Mouse (Mus musculus) intestine, postnatal 0 days (tissue): Measurements from ENCODE around the gene Tnn. TPM values are rescaled to one million over a fixed set of nuclear protein-coding genes. Genes with fewer than 3 reads are reported as not detected.

Experiments used
- ATAC-seq: fragments of 200-750 bp; cut with Nextera tagmentation; 2 replicates; pipeline ENCODE4 v1.8.0; 2017; ENCODE audit warnings: mild to moderate bottlenecking, moderate TSS enrichment, moderate library complexity
- H3K27ac ChIP-seq: fragments of 300-500 bp; sonication (generic); 2 replicates; pipeline ENCODE4 v1.5.1; 2014; ENCODE audit warnings: mild to moderate bottlenecking, low read depth, low read length, moderate library complexity
- H3K27me3 ChIP-seq: fragments of 300-500 bp; sonication (generic); replicated peaks from 2 replicates; pipeline ENCODE4 v1.6.1; 2014; ENCODE audit warnings: low read length, mixed read lengths; ENCODE audit not compliant: control insufficient read depth, insufficient read depth
- H3K36me3 ChIP-seq: fragments of 300-500 bp; sonication (generic); 2 replicates; pipeline ENCODE4 v1.6.1; 2014; ENCODE audit warnings: mild to moderate bottlenecking, moderate library complexity; ENCODE audit not compliant: control insufficient read depth, insufficient read depth
- H3K4me1 ChIP-seq: fragments of 300-500 bp; sonication (generic); replicated peaks from 2 replicates; pipeline ENCODE4 v1.6.1; 2014; ENCODE audit warnings: antibody characterized with exemption, low read length, mixed read lengths; ENCODE audit not compliant: control insufficient read depth, insufficient read depth
- H3K4me2 ChIP-seq: fragments of 300-500 bp; sonication (generic); replicated peaks from 2 replicates; pipeline ENCODE4 v1.6.1; 2014; ENCODE audit warnings: low read depth, mild to moderate bottlenecking, moderate library complexity
- H3K4me3 ChIP-seq: fragments of 300-500 bp; sonication (generic); 2 replicates; pipeline ENCODE4 v1.5.1; 2014; ENCODE audit warnings: low read depth, low read length
- H3K9ac ChIP-seq: fragments of 300-500 bp; sonication (generic); 2 replicates; pipeline ENCODE4 v1.6.1; 2014; ENCODE audit warnings: mild to moderate bottlenecking, low read depth, low read length
- H3K9me3 ChIP-seq: fragments of 300-500 bp; sonication (generic); 2 replicates; pipeline ENCODE4 v1.6.1; 2016; ENCODE audit warnings: mixed run types; ENCODE audit not compliant: control insufficient read depth
- CTCF ChIP-seq: sonication (generic); IDR thresholded peaks from 2 replicates; pipeline ENCODE4 v1.5.1; 2016; ENCODE audit warnings: low read depth, mild to moderate bottlenecking, control low read depth, antibody characterized with exemption, moderate library complexity
- WGBS: fragments of 180-500 bp; shearing (Covaris S2); extraction: QIAGEN DNeasy Blood & Tissue Kit; methylation state at CpG from one replicate; pipeline ENCODE4 v1.1.7; 2014; 5-methylcytosine and 5-hydroxymethylcytosine counted together
- polyA plus RNA-seq: library from polyadenylated mRNA; unstranded; fragments of >200 nt; fragmentation: Nextera tagmentation; extraction: Ambion mirVana; gene quantifications from 2 replicates; pipeline ENCODE4 v1.2.1, GENCODE M21; 2015

Tnn gene
- polyA plus RNA-seq, 1 experiment from 2014 or later = 1.9 TPM

DNA sequence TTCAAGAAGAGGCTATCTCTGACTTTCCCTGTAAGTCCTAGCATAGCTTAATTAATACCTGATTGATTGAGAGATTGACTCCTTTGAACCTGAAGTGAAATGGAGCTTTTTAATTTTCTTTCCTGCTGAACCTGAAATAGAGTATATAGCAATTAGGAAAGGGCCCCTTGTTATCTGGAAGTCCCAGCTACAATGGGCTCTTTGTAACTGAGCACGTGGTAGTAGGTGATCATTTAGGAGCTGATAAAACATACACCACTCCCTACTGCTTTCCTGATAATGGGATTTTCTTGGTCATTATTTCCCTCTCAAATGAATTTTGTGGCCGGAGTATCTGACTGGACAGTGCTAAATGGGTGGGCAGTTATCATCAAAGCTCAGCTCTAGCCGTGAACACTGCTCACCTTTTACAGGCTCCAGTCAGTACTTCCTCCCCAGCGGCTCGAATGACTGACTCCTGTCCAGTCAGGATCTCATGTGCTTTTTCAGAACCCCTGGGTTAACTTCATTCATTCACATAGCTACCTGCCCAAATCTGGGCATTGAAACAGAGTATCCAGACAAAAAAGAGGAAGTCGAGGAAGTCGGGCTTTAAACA lies 88.7 kb downstream of the Tnn start:
- Histone ChIP-seq H3K9ac (no peak overlapping the region), H3K36me3 (no peaks in the 10 kb centered on the region), H3K27me3 (no peaks in the 10 kb centered on the region), H3K27ac (no peak overlapping the region), H3K4me2 (no peak overlapping the region), H3K4me1 (peaks cover 4% of the 10 kb centered on the region; the same call in 1 of the 2 replicates), H3K4me3 (no peak overlapping the region), H3K9me3 (0 out of 2 replicates have a peak, but pooled peaks cover 6% of the 10 kb centered on the region)
- WGBS = 47% methylated on average over 7 of the region's 7 CpGs
- TF ChIP-seq CTCF = no peak
- peak; percentile 73 for ATAC-seq

DNA sequence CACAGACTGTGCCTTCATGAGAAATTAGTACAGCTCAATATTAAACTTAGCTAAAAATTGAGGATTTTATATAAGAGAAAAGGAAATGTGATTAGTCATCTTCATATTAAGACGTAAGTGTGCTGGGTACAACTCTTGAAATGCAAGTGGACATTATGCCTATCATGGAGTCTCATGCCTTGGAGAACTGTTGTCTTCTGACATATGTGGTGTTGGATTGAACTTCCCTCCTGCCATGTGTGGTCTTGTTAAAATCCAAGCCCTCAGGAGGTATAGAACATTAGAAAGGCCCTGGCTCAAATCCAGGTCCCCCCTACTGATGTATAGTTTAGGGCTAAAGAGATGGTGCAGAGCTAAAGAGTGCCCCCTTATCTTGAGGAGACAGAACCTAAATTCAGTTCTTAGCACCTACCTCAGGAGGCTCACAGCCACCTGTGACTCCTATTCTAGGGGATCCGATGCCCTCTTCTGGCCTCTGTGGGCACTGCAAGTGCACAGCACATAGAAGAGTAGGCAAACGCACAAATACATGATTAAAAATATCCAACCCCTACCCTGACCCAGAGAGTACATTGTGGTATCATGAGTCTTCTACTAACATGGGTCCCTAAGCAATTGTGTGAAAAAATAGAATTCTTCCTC lies 91.5 kb downstream of the Tnn start:
- Histone ChIP-seq H3K9ac (no peak overlapping the region), H3K27ac (no peak overlapping the region), H3K4me1 (peaks cover 4% of the 10 kb centered on the region; the same call in 1 of the 2 replicates), H3K4me3 (no peak overlapping the region), H3K27me3 (no peaks in the 10 kb centered on the region), H3K4me2 (no peak overlapping the region), H3K9me3 (0 out of 2 replicates have a peak, but pooled peaks cover 5% of the 10 kb centered on the region), H3K36me3 (no peaks in the 10 kb centered on the region)
- ATAC-seq = no peak
- WGBS = 70% methylated on average over 3 of the region's 3 CpGs
- peak; percentile 72 for TF ChIP-seq CTCF

DNA sequence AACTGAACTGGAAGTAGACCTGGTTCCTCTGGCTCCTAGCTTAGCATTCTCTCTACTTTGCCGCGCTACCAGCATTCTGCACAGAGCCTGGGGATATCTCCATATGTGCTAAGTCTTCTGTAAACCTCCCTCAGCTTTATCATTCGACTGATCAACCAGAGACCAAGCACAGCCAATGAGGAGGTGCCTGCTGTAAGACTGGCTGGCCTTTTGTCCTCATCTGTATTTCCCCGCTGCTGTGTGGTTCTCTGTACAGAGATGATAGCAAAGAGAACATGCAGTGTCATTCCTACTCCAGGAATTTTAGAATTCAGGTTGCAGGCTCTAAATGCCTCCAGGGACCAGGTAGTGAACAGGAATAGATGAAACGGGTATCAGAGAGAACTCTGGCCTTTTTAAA lies 92.1 kb downstream of the Tnn start:
- Histone ChIP-seq H3K9me3 (no peaks in the 10 kb centered on the region), H3K9ac (no peak overlapping the region), H3K4me1 (peaks cover 4% of the 10 kb centered on the region; the same call in 1 of the 2 replicates), H3K27me3 (no peaks in the 10 kb centered on the region), H3K4me2 (no peak overlapping the region), H3K36me3 (no peaks in the 10 kb centered on the region), H3K27ac (no peak overlapping the region), H3K4me3 (no peak overlapping the region)
- 69% methylated on average over 5 of the region's 5 CpGs for WGBS
- ATAC-seq = no peak
- TF ChIP-seq CTCF = no peak

DNA sequence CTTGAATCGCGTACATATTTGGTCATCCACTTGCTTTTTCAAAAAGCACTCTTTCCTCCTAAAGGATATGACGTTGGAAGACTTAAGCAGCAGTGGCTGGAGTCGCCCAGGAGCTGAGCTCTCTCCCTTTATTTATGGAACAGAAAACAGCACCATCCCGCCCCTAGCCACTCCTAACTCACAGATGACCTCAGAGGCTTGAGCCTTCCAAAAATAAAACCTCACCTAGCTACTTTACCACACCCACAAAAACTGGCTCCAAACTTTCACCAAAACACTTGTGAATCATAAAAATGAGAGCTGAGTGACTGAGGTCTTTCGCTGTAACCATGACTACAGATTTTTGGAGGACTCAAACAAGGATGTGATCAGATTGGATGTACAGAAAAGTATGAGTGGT lies 92.8 kb downstream of the Tnn start:
- H3K4me2 ChIP-seq = no peak overlapping the region
- peaks cover 4% of the 10 kb centered on the region; the same call in 1 of the 2 replicates for H3K4me1 ChIP-seq
- no peak overlapping the region for H3K9ac ChIP-seq
- 64% methylated on average over 6 of the region's 6 CpGs for WGBS
- ATAC-seq = no peak
- no peaks in the 10 kb centered on the region for H3K9me3 ChIP-seq
- TF ChIP-seq CTCF = no peak
- H3K4me3 ChIP-seq = no peak overlapping the region
- H3K27me3 ChIP-seq = no peaks in the 10 kb centered on the region
- H3K27ac ChIP-seq = no peak overlapping the region
- H3K36me3 ChIP-seq = no peaks in the 10 kb centered on the region

DNA sequence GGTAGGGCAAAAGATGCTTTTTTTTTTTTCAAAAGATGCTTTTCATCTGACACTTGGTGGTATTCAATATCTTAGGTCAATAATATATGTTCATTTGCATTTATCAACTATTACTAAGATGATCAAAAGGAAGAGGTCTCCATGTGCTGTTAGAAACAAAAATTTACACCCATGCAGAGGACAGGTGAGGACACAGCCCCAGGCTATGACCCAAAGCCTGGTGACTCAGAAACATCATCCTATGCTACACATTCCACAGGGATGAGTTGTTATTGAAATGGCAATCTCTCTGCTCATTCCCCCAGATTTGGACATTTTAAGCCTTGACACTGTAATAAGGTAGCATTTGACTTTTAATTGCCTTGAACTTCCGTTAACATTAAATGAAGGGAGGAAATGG lies 93.5 kb downstream of the Tnn start:
- Histone ChIP-seq H3K27ac (no peak overlapping the region), H3K4me1 (peaks cover 3% of the 10 kb centered on the region; the same call in 1 of the 2 replicates), H3K27me3 (no peaks in the 10 kb centered on the region), H3K36me3 (no peaks in the 10 kb centered on the region), H3K4me3 (no peak overlapping the region), H3K4me2 (no peak overlapping the region), H3K9me3 (no peaks in the 10 kb centered on the region), H3K9ac (no peak overlapping the region)
- no peak for TF ChIP-seq CTCF
- WGBS = 84% methylated on average over 1 of the region's 1 CpGs
- no peak for ATAC-seq

DNA sequence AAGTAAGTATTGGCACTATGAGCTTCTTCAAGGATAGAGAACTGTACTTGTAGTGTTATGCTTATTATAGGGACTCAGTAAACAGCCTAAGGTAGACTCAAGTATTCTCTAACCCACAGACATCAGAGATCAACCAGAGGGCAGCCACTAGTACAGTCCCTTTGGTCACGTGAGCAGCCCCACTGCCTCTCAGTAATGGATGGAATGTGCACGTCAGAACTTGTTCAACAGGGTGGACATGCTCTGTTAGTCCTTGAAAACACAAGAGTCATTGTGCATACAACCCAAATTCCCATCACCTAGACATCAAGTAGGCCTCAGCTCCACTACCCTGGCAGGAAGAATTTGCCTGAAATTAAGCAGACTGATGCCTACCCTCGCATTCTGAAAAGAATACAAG lies 95.7 kb downstream of the Tnn start:
- no peak overlapping the region for H3K4me2 ChIP-seq
- no peaks in the 10 kb centered on the region for H3K36me3 ChIP-seq
- no peak for TF ChIP-seq CTCF
- 62% methylated on average over 3 of the region's 3 CpGs for WGBS
- no peaks in the 10 kb centered on the region for H3K4me1 ChIP-seq
- H3K27me3 ChIP-seq = no peaks in the 10 kb centered on the region
- H3K27ac ChIP-seq = no peak overlapping the region
- ATAC-seq = no peak
- H3K9ac ChIP-seq = no peak overlapping the region
- no peaks in the 10 kb centered on the region for H3K9me3 ChIP-seq
- H3K4me3 ChIP-seq = no peak overlapping the region
